Mouse (Mus musculus) stomach, embryonic 16.5 days (tissue): ENCODE data around the gene Pheta1. TPM values are rescaled to one million over a fixed set of nuclear protein-coding genes. Genes with fewer than 3 reads are reported as not detected.
A peak's percentile ranks its signal among the peaks of the same experiment; 100 is the strongest.

ENCODE experiments used
- ATAC-seq: fragments of 200-750 bp; cut with Nextera tagmentation; 2 replicates; pipeline ENCODE4 v1.8.0; 2017; ENCODE audit warnings: moderate number of reproducible peaks, moderate TSS enrichment; ENCODE audit not compliant: insufficient read depth, low FRiP score
- H3K27ac ChIP-seq: fragments of 300-500 bp; sonication (generic); 2 replicates; pipeline ENCODE4 v1.5.1; 2014; ENCODE audit warnings: low read length
- H3K27me3 ChIP-seq: fragments of 300-500 bp; sonication (generic); 2 replicates; pipeline ENCODE4 v1.6.1; 2014; ENCODE audit warnings: low read length, control low read depth, mixed read lengths; ENCODE audit not compliant: control insufficient read depth, insufficient read depth
- H3K36me3 ChIP-seq: fragments of 300-500 bp; sonication (generic); 2 replicates; pipeline ENCODE4 v1.6.1; 2014; ENCODE audit warnings: low read length; ENCODE audit not compliant: control insufficient read depth, insufficient read depth
- H3K4me1 ChIP-seq: fragments of 300-500 bp; sonication (generic); 2 replicates; pipeline ENCODE4 v1.6.1; 2014; ENCODE audit warnings: low read length, control low read depth, mixed read lengths; ENCODE audit not compliant: control insufficient read depth, insufficient read depth
- H3K4me2 ChIP-seq: fragments of 300-500 bp; sonication (generic); 2 replicates; pipeline ENCODE4 v1.6.1; 2014; ENCODE audit warnings: low read depth, low read length, mixed read lengths
- H3K4me3 ChIP-seq: fragments of 300-500 bp; sonication (generic); replicated peaks from 2 replicates; pipeline ENCODE4 v1.5.1; 2014; ENCODE audit warnings: mild to moderate bottlenecking, low read length
- H3K9ac ChIP-seq: fragments of 300-500 bp; sonication (generic); 2 replicates; pipeline ENCODE4 v1.6.1; 2014; ENCODE audit warnings: low read length
- H3K9me3 ChIP-seq: fragments of 300-500 bp; sonication (generic); replicated peaks from 2 replicates; pipeline ENCODE4 v1.6.1; 2016; ENCODE audit warnings: low read length, control low read depth; ENCODE audit not compliant: control insufficient read depth
- WGBS: fragments of 180-500 bp; shearing (Covaris S2); extraction: QIAGEN DNeasy Blood & Tissue Kit; methylation state at CpG from one replicate; pipeline ENCODE4 v1.1.7; 2014; 5-methylcytosine and 5-hydroxymethylcytosine counted together
- polyA plus RNA-seq: library from polyadenylated mRNA; unstranded; fragments of >200 nt; fragmentation: Nextera tagmentation; extraction: Ambion mirVana; gene quantifications from 2 replicates; pipeline ENCODE4 v1.2.1, GENCODE M21; 2015

The Pheta1 gene
- polyA plus RNA-seq, result 16.9 and 17.4 TPM in 2 replicates

GRCm38 (mm10) chr5:121848743-121849142, at the start of gene Pheta1:
Gene Pheta1, plus strand, starts transcription at chr5:121848984.
- no peaks in the 10 kb centered on the region for H3K9me3 ChIP-seq
- H3K4me2 ChIP-seq, result peak within 1 kb of the TSS; percentile 91
- ATAC-seq, result peak; percentile 92
- peak within 1 kb of the TSS; percentile 85 for H3K4me3 ChIP-seq
- H3K27ac ChIP-seq, result peak within 1 kb of the TSS; percentile 92
- H3K27me3 ChIP-seq, result peaks cover 2% of the 10 kb centered on the region
- peak within 1 kb of the TSS; percentile 83 for H3K9ac ChIP-seq
- peaks cover 24% of the 10 kb centered on the region for H3K4me1 ChIP-seq
- under 1% methylated on average over 38 of the region's 42 CpGs for WGBS
- peaks cover 9% of the 10 kb centered on the region for H3K36me3 ChIP-seq

GRCm38 (mm10) chr5:121807186-121807585, 41.6 kb upstream of the Pheta1 start:
- 57% methylated on average over 3 of the region's 3 CpGs for WGBS
- no peak overlapping the region for H3K4me3 ChIP-seq
- no peak overlapping the region for H3K4me2 ChIP-seq
- no peak overlapping the region for H3K9ac ChIP-seq
- no peak for ATAC-seq
- no peaks in the 10 kb centered on the region for H3K4me1 ChIP-seq
- H3K36me3 ChIP-seq, result 0 out of 2 replicates have a peak, but pooled peaks cover 9% of the 10 kb centered on the region
- H3K9me3 ChIP-seq, result no peaks in the 10 kb centered on the region
- no peak overlapping the region for H3K27ac ChIP-seq
- no peaks in the 10 kb centered on the region for H3K27me3 ChIP-seq

GRCm38 (mm10) chr5:121808202-121808601, 40.6 kb upstream of the Pheta1 start:
- Histone ChIP-seq H3K9ac (no peak overlapping the region), H3K27me3 (no peaks in the 10 kb centered on the region), H3K36me3 (0 out of 2 replicates have a peak, but pooled peaks cover 7% of the 10 kb centered on the region), H3K4me2 (no peak overlapping the region), H3K27ac (no peak overlapping the region), H3K9me3 (no peaks in the 10 kb centered on the region), H3K4me3 (no peak overlapping the region), H3K4me1 (no peaks in the 10 kb centered on the region)
- ATAC-seq, result no peak
- 89% methylated on average over 2 of the region's 2 CpGs for WGBS

- Histone ChIP-seq H3K9ac (no peak overlapping the region), H3K4me3 (no peak overlapping the region), H3K9me3 (no peaks in the 10 kb centered on the region), H3K4me2 (no peak overlapping the region), H3K27ac (no peak overlapping the region), H3K4me1 (no peaks in the 10 kb centered on the region), H3K36me3 (no peaks in the 10 kb centered on the region), H3K27me3 (no peaks in the 10 kb centered on the region)
- WGBS, result 65% methylated on average over 5 of the region's 5 CpGs
- no peak for ATAC-seq
Measured at GRCm38 (mm10) chr5:121809667-121810224, 39.0 kb upstream of the Pheta1 start.

GRCm38 (mm10) chr5:121810331-121811151, 38.2 kb upstream of the Pheta1 start:
- 84% methylated on average over 17 of the region's 17 CpGs for WGBS
- Histone ChIP-seq H3K4me1 (no peaks in the 10 kb centered on the region), H3K27ac (no peak overlapping the region), H3K4me3 (no peak overlapping the region), H3K9me3 (no peaks in the 10 kb centered on the region), H3K36me3 (no peaks in the 10 kb centered on the region), H3K9ac (no peak overlapping the region), H3K27me3 (no peaks in the 10 kb centered on the region), H3K4me2 (no peak overlapping the region)
- no peak for ATAC-seq

GRCm38 (mm10) chr5:121811485-121811931, 37.3 kb upstream of the Pheta1 start:
- H3K36me3 ChIP-seq, result peaks cover 2% of the 10 kb centered on the region; the same call in 1 of the 2 replicates
- no peak overlapping the region for H3K9ac ChIP-seq
- no peaks in the 10 kb centered on the region for H3K4me1 ChIP-seq
- no peaks in the 10 kb centered on the region for H3K9me3 ChIP-seq
- H3K27ac ChIP-seq, result no peak overlapping the region
- H3K4me3 ChIP-seq, result no peak overlapping the region
- 0 out of 2 replicates have a peak, but pooled peaks have one; percentile 8 for ATAC-seq
- H3K4me2 ChIP-seq, result no peak overlapping the region
- 92% methylated on average over 5 of the region's 5 CpGs for WGBS
- no peaks in the 10 kb centered on the region for H3K27me3 ChIP-seq

GRCm38 (mm10) chr5:121812526-121813243, 36.1 kb upstream of the Pheta1 start:
- whole genome bisulfite sequencing, result 78% methylated on average over 7 of the region's 7 CpGs
- H3K9ac ChIP-seq, result no peak overlapping the region
- H3K27me3 ChIP-seq, result no peaks in the 10 kb centered on the region
- H3K9me3 ChIP-seq, result no peaks in the 10 kb centered on the region
- no peaks in the 10 kb centered on the region for H3K4me1 ChIP-seq
- no peak overlapping the region for H3K4me3 ChIP-seq
- no peak overlapping the region for H3K27ac ChIP-seq
- H3K4me2 ChIP-seq, result no peak overlapping the region
- no peak for ATAC-seq
- H3K36me3 ChIP-seq, result peaks cover 11% of the 10 kb centered on the region; the same call in 1 of the 2 replicates

- H3K9me3 ChIP-seq, result no peaks in the 10 kb centered on the region
- WGBS, result 90% methylated on average over 10 of the region's 10 CpGs
Measured at GRCm38 (mm10) chr5:121813744-121814143, 35.0 kb upstream of the Pheta1 start.

More at GRCm38 (mm10) chr5:121813744-121814143, 35.0 kb upstream of the Pheta1 start:
- H3K36me3 ChIP-seq, result peaks cover 14% of the 10 kb centered on the region
- no peaks in the 10 kb centered on the region for H3K27me3 ChIP-seq
- H3K9ac ChIP-seq, result no peak overlapping the region
- H3K4me2 ChIP-seq, result no peak overlapping the region
- ATAC-seq, result no peak
- H3K4me3 ChIP-seq, result no peak overlapping the region
- no peaks in the 10 kb centered on the region for H3K4me1 ChIP-seq
- H3K27ac ChIP-seq, result no peak overlapping the region
